In the genomic region with DNA sequence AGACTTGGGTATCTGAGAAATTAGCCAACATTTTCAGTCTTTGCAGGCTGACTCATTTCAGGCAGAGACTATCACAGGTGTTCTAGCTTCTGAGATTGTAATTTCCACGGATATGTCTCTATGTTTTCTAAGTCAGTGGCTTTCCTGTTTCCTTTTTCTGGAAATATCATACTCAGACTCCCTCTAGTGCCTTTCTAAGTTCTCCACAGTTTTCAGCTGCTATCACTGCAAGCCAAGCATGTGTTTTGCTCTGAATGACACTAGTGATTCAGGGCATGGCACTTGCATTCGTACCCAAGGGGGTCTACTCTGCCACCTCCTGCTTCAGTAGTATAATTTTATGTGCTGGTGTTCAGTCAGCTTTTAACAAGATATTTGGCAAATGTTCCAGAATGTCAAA, we compare ENCODE assay signal across 18 mouse cellular contexts. TPM values are rescaled to one million over a fixed set of nuclear protein-coding genes. Genes with fewer than 3 reads are reported as not detected.
"Had no signal": no experiment of that assay in that cellular context is flagged by ENCODE, and none has a peak within 500 bp of the region (broad histone marks: within the 10 kb centered on the region; RNA-seq: fewer than 3 reads in every experiment).

No protein-coding gene starts in this region.

- H3K4me2 ChIP-seq: limb, embryonic 12.5 days; liver, embryonic 13.5 days; lung, embryonic 15.5 days; midbrain, embryonic 13.5 days; neural tube, embryonic 12.5 days; stomach, embryonic 15.5 days had no signal

- ATAC-seq: intestine, postnatal 0 days; liver, postnatal 0 days; midbrain, embryonic 13.5 days had no signal

- H3K9me3 ChIP-seq: limb, embryonic 12.5 days; liver, embryonic 13.5 days; lung, embryonic 15.5 days; megakaryocyte, embryonic 14.5 days; midbrain, embryonic 13.5 days; neural tube, embryonic 12.5 days; stomach, embryonic 15.5 days had no signal

- DNase-seq: kidney, adult 8-10 months; kidney, postnatal 36 days; liver; liver, embryonic 13.5 days; liver, postnatal 0 days; lung, postnatal 14 days; retina, postnatal 1 day; right cerebral cortex, postnatal 4 days; thymus, postnatal 4 days had no signal

- H3K27me3 ChIP-seq: liver, embryonic 13.5 days; lung, embryonic 15.5 days; megakaryocyte, embryonic 14.5 days; midbrain, embryonic 13.5 days; neural tube, embryonic 12.5 days; stomach, embryonic 15.5 days had no signal

- H3K4me1 ChIP-seq: limb, embryonic 12.5 days; liver, embryonic 13.5 days; lung, embryonic 15.5 days; megakaryocyte, embryonic 14.5 days; midbrain, embryonic 13.5 days; neural tube, embryonic 12.5 days; stomach, embryonic 15.5 days had no signal

- H3K4me3 ChIP-seq: limb, embryonic 12.5 days; liver, embryonic 13.5 days; lung, embryonic 15.5 days; megakaryocyte, embryonic 14.5 days; midbrain, embryonic 13.5 days; neural tube, embryonic 12.5 days; stomach, embryonic 15.5 days had no signal

- H3K36me3 ChIP-seq: limb, embryonic 12.5 days; liver, embryonic 13.5 days; lung, embryonic 15.5 days; midbrain, embryonic 13.5 days; neural tube, embryonic 12.5 days; stomach, embryonic 15.5 days had no signal

- H3K27ac ChIP-seq: limb, embryonic 12.5 days; liver, embryonic 13.5 days; lung, embryonic 15.5 days; macrophage; midbrain, embryonic 13.5 days; neural tube, embryonic 12.5 days; stomach, embryonic 15.5 days had no signal

- H3K9ac ChIP-seq: limb, embryonic 12.5 days; liver, embryonic 13.5 days; liver, postnatal 0 days; lung, embryonic 15.5 days; midbrain, embryonic 13.5 days; neural tube, embryonic 12.5 days; stomach, embryonic 15.5 days had no signal

RNA-seq across cellular contexts. Expression of a gene that starts 11.2 kb away (rescaled TPM):
- total RNA-seq: monocyte, adult 5-6 weeks had no signal
- polyA plus RNA-seq: intestine, postnatal 0 days; liver, embryonic 13.5 days; macrophage had no signal
